Mouse (Mus musculus) megakaryocyte progenitor cell, adult 5-6 weeks (primary cell): Measurements from ENCODE around the gene Hoxd4. TPM values are rescaled to one million over a fixed set of nuclear protein-coding genes. Genes with fewer than 3 reads are reported as not detected.

Source experiments
- ATAC-seq: replicated peaks from 2 replicates; pipeline ENCODE4 v1.8.0; 2016; ENCODE audit warnings: mild to moderate bottlenecking, moderate TSS enrichment, inconsistent platforms; ENCODE audit not compliant: poor library complexity
- total RNA-seq, 2 experiments: library from RNA; stranded (forward) in 1 of 2; stranded (reverse) in 1 of 2; fragments of 157-497, 149-512 nt in 1 of 2; fragments of 200-1000 nt in 1 of 2; gene quantifications; 2 replicates each; pipeline versions ENCODE4 v1.2.3 to v1.2.4; 2015 to 2017

Gene Hoxd4
- total RNA-seq, 2 experiments from 2014 or later, result not detected

GRCm38 (mm10) chr2:74691995-74692807 is 19.5 kb upstream of the Hoxd4 start:
- no peak for ATAC-seq

GRCm38 (mm10) chr2:74692808-74693431 is 18.8 kb upstream of the Hoxd4 start:
- ATAC-seq, result no peak

- no peak for ATAC-seq
Measured at GRCm38 (mm10) chr2:74693432-74693827, 18.3 kb upstream of the Hoxd4 start.

GRCm38 (mm10) chr2:74694066-74694465 is 17.7 kb upstream of the Hoxd4 start:
- peak; percentile 48; the same call in 1 of the 2 replicates for ATAC-seq

GRCm38 (mm10) chr2:74695383-74695782 is 16.3 kb upstream of the Hoxd4 start:
- no peak for ATAC-seq

- ATAC-seq, result no peak
Measured at GRCm38 (mm10) chr2:74695813-74696430, 15.8 kb upstream of the Hoxd4 start.

- no peak for ATAC-seq
Measured at GRCm38 (mm10) chr2:74696442-74697335, 15.0 kb upstream of the Hoxd4 start.

- no peak; the same call in 1 of the 2 replicates for ATAC-seq
Measured at GRCm38 (mm10) chr2:74697567-74698121, 14.1 kb upstream of the Hoxd4 start, which contains the start of gene Hoxd9. Gene Hoxd9 (plus strand): TSS chr2:74697727.

- ATAC-seq, result no peak
Measured at GRCm38 (mm10) chr2:74698201-74699052, 13.3 kb upstream of the Hoxd4 start.

- no peak for ATAC-seq
Measured at GRCm38 (mm10) chr2:74699053-74699430, 12.7 kb upstream of the Hoxd4 start.

- no peak for ATAC-seq
Measured at GRCm38 (mm10) chr2:74699664-74700545, 11.8 kb upstream of the Hoxd4 start.

- no peak for ATAC-seq
Measured at GRCm38 (mm10) chr2:74700546-74701112, 11.1 kb upstream of the Hoxd4 start.

- ATAC-seq, result peak; percentile 54; the same call in 1 of the 2 replicates
Measured at GRCm38 (mm10) chr2:74701949-74702819, 9.5 kb upstream of the Hoxd4 start.

GRCm38 (mm10) chr2:74702820-74703219 is 8.9 kb upstream of the Hoxd4 start:
- ATAC-seq, result no peak

- no peak for ATAC-seq
Measured at GRCm38 (mm10) chr2:74703317-74703716, 8.4 kb upstream of the Hoxd4 start.

- ATAC-seq, result no peak
Measured at GRCm38 (mm10) chr2:74703720-74704392, 7.9 kb upstream of the Hoxd4 start.
